Mouse (Mus musculus) mammary gland, adult 2 months (tissue): ENCODE results near the gene Ccdc117. TPM values are rescaled to one million over a fixed set of nuclear protein-coding genes. Genes with fewer than 3 reads are reported as not detected.

Source experiments
- polyA plus RNA-seq: library from polyadenylated mRNA; depleted of rRNA; stranded (reverse); fragments of >200 nt; gene quantifications from 2 replicates; pipeline ENCODE4 v1.2.3, GENCODE M21; 2012; ENCODE audit warnings: low replicate concordance; rRNA removed

Ccdc117 gene
- 5.9 and 6.0 TPM in 2 replicates for polyA plus RNA-seq

GRCm38 (mm10) chr11:5541799-5542481 lies at the start of gene Ccdc117:
TSS of gene Ccdc117 (minus strand) at chr11:5542187.

GRCm38 (mm10) chr11:5569474-5569873 lies 27.5 kb upstream of the Ccdc117 start, which contains the start of gene Ankrd36:
TSS of gene Ankrd36 (plus strand) at chr11:5569684.

DNA sequence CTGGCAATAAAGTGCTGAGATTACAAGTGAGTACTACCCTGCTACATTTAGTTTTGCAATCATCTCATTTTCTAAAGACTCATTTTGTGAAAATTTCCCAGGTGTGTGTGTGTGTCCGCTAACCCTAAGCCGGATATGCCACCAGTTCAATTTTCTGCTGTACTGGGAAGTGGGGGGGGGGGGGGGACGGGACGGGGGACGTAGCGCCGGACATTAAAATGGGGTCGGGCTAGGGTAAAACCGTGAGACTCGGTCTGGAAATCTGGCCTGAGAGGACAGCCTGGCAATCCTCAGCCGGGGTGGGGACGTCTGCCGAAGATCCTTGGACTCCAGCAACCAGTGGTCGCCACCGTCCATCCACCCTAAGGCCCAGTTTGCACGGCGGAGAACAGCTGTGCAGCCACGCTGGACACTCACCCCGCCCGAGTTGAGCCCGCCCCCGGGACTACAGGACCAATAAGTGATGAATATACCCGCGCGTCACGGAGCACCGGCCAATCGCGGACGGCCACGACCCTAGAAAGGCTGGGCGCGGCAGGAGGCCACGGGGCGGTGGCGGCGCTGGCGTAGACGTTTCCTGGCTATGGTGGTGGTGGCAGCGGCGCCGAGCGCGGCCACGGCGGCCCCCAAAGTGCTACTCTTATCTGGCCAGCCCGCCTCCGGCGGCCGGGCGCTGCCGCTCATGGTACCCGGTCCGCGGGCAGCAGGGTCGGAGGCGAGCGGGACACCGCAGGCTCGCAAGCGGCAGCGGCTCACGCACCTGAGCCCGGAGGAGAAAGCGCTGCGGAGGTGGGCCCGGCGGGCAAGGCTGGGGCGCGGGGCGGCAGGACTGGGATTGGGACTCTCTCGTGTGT lies 21.3 kb downstream of the Ccdc117 start, which contains the start of gene Xbp1:
Xbp1 (plus strand) TSS at position 248 of the 854 bp plus-strand sequence.

Other genes starting within 250 kb of the Ccdc117 start
- gene Znrf3, start 97.3 kb downstream of the Ccdc117 start, polyA plus RNA-seq: 4.8 and 6.9 TPM in 2 replicates
- gene Xbp1, start 21.5 kb downstream of the Ccdc117 start, polyA plus RNA-seq: 128 and 200 TPM in 2 replicates
- not detected in 2 replicates for gene Ankrd36, start 27.5 kb upstream of the Ccdc117 start, polyA plus RNA-seq
- 126 and 279 TPM in 2 replicates for gene Mrps24, start 173.5 kb upstream of the Ccdc117 start, polyA plus RNA-seq
- gene Urgcp, start 220.2 kb upstream of the Ccdc117 start, polyA plus RNA-seq: 26.4 and 26.7 TPM in 2 replicates
- 70.4 and 81.9 TPM in 2 replicates for gene Dbnl, start 246.3 kb upstream of the Ccdc117 start, polyA plus RNA-seq